Mouse (Mus musculus): ENCODE results near the gene Slc9a9. TPM values are rescaled to one million over a fixed set of nuclear protein-coding genes. Genes with fewer than 3 reads are reported as not detected.

Slc9a9 gene
- total and polyA plus RNA-seq, 2 experiments from 2014 or later = 6.0 to 6.7 TPM

DNA sequence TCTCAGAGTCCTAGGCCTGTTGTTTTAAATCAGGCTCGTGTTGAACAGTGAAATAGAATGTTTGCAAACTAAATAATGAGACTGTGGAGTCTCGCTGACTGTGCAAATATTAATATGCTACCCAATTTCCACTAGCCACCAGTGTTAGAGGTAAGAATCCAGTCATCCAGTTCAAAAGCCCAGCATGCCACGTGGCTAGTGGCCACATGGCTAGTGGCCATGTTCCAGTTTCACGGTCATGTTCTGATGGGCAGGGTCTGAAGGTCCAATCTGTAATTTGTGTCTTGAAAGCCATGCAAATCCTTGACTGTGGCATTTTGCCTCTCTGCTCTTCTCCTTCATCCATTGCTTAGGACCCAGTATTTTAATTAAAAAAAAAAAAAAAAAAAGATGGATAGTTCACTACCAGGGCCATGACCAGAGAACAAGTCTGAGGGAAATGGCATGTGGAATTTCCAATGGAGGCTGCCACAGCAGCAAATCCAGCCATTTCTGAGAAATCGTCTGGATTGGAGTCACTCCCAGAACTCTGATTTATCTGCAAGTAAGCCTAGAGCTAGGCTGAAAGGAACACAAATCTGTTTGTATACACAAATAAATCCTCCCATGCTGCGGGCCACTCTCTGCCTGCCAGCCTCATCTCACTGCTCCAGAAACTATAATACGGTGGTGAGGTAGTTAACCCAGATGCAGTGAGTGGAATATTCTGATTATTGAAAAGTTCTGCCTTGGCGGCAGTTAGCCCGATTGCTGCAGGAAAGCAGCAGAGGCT is 35.5 kb downstream of the Slc9a9 start:
- TF ChIP-seq CTCF (IDR thresholded peaks at IDR 0.05) = no peak
- 69% methylated on average over 9 of the region's 9 CpGs for WGBS

DNA sequence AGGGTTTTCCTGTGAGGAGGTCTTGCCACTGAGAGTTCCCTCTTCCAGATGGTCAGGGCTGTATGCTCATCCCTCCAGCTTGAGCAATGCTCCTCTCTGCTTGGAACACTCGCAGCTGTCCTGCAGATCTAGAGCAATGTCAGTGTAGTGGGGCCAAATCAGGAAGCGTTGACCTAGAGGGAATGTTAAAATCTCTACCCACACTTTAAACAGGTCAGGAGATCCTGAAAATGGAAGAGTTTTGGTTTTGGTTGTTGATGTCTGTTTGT is 36.0 kb downstream of the Slc9a9 start:
- H3K27ac ChIP-seq (ENCODE audit: low read depth, low read length) = no peak overlapping the region
- H3K4me3 ChIP-seq (ENCODE audit: low read depth, low read length) = no peak overlapping the region
- no peaks in the 10 kb centered on the region for H3K9me3 ChIP-seq (ENCODE audit: low read length)
- no peak for TF ChIP-seq CTCF (IDR thresholded peaks at IDR 0.05)
- DNase-seq (ENCODE audit: low spot score) (no peak), ATAC-seq (ENCODE audit: low FRiP score) (no peak)
- H3K4me1 ChIP-seq (ENCODE audit: insufficient read depth, low read length) = no peaks in the 10 kb centered on the region
- H3K4me2 ChIP-seq (ENCODE audit: low read depth, low read length, poor library complexity, severe bottlenecking) = no peak overlapping the region
- H3K9ac ChIP-seq (replicated peaks; ENCODE audit: low read length, poor library complexity, severe bottlenecking) = no peak overlapping the region
- no peaks in the 10 kb centered on the region for H3K27me3 ChIP-seq (ENCODE audit: insufficient read depth, low read length)
- no peaks in the 10 kb centered on the region for H3K36me3 ChIP-seq (ENCODE audit: insufficient read depth, low read length)
- 80% methylated on average over 2 of the region's 2 CpGs for WGBS

More for the DNA sequence above, 35.5 kb downstream of the Slc9a9 start:
- Histone ChIP-seq H3K4me1 (ENCODE audit: insufficient read depth, low read length) (no peaks in the 10 kb centered on the region), H3K4me2 (ENCODE audit: low read depth, low read length, poor library complexity, severe bottlenecking) (no peak overlapping the region), H3K9ac (replicated peaks; ENCODE audit: low read length, poor library complexity, severe bottlenecking) (no peak overlapping the region), H3K36me3 (ENCODE audit: insufficient read depth, low read length) (no peaks in the 10 kb centered on the region), H3K9me3 (ENCODE audit: low read length) (no peaks in the 10 kb centered on the region), H3K27me3 (ENCODE audit: insufficient read depth, low read length) (no peaks in the 10 kb centered on the region), H3K27ac (ENCODE audit: low read depth, low read length) (no peak overlapping the region), H3K4me3 (ENCODE audit: low read depth, low read length) (no peak overlapping the region)
- DNase-seq (ENCODE audit: low spot score) (peak; percentile 35), ATAC-seq (ENCODE audit: low FRiP score) (no peak)

GRCm38 (mm10) chr9:94712084-94712483 is 42.4 kb downstream of the Slc9a9 start:
- Histone ChIP-seq H3K27ac (ENCODE audit: low read depth, low read length) (no peak overlapping the region), H3K9me3 (ENCODE audit: low read length) (no peaks in the 10 kb centered on the region), H3K36me3 (ENCODE audit: insufficient read depth, low read length) (no peaks in the 10 kb centered on the region), H3K4me1 (ENCODE audit: insufficient read depth, low read length) (no peaks in the 10 kb centered on the region), H3K27me3 (ENCODE audit: insufficient read depth, low read length) (no peaks in the 10 kb centered on the region), H3K9ac (replicated peaks; ENCODE audit: low read length, poor library complexity, severe bottlenecking) (no peak overlapping the region), H3K4me2 (ENCODE audit: low read depth, low read length, poor library complexity, severe bottlenecking) (no peak overlapping the region), H3K4me3 (ENCODE audit: low read depth, low read length) (no peak overlapping the region)
- WGBS = 92% methylated on average over 5 of the region's 5 CpGs
- DNase-seq (ENCODE audit: low spot score) (no peak), ATAC-seq (ENCODE audit: low FRiP score) (no peak)
- peak; percentile 52 for TF ChIP-seq CTCF (IDR thresholded peaks at IDR 0.05)

DNA sequence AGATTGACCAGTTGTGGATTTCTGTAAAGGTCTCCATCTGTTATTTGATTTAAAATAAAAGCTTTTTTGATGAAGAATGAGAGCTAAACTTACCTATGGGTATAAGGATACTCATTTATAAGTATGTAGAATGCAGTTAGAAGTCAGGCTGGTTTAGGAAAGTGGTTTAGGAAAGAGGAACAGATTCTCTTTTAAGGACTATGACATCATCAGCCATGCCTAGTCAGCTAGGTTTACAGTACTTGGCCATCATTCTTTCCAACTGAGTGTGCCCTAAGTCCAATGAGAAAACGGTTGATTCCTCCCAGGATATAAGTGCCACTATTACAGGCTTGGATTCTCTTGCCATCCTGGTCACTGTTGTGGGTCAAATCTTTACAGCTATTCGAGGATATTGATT is 47.0 kb downstream of the Slc9a9 start:
- Histone ChIP-seq H3K4me2 (ENCODE audit: low read depth, low read length, poor library complexity, severe bottlenecking) (no peak overlapping the region), H3K36me3 (ENCODE audit: insufficient read depth, low read length) (no peaks in the 10 kb centered on the region), H3K9ac (replicated peaks; ENCODE audit: low read length, poor library complexity, severe bottlenecking) (no peak overlapping the region), H3K27ac (ENCODE audit: low read depth, low read length) (no peak overlapping the region), H3K4me1 (ENCODE audit: insufficient read depth, low read length) (no peaks in the 10 kb centered on the region), H3K9me3 (ENCODE audit: low read length) (no peaks in the 10 kb centered on the region), H3K4me3 (ENCODE audit: low read depth, low read length) (no peak overlapping the region), H3K27me3 (ENCODE audit: insufficient read depth, low read length) (no peaks in the 10 kb centered on the region)
- DNase-seq (ENCODE audit: low spot score) (no peak), ATAC-seq (ENCODE audit: low FRiP score) (no peak)
- no peak for TF ChIP-seq CTCF (IDR thresholded peaks at IDR 0.05)
- WGBS = 77% methylated on average over 2 of the region's 2 CpGs

GRCm38 (mm10) chr9:94723631-94724030 is 53.9 kb downstream of the Slc9a9 start:
- ATAC-seq (ENCODE audit: low FRiP score) = no peak
- no peak for TF ChIP-seq CTCF (IDR thresholded peaks at IDR 0.05)

GRCm38 (mm10) chr9:94725121-94725520 is 55.4 kb downstream of the Slc9a9 start:
- WGBS = 86% methylated on average over 5 of the region's 5 CpGs
- Histone ChIP-seq H3K9ac (replicated peaks; ENCODE audit: low read length, poor library complexity, severe bottlenecking) (no peak overlapping the region), H3K27me3 (ENCODE audit: insufficient read depth, low read length) (no peaks in the 10 kb centered on the region), H3K9me3 (ENCODE audit: low read length) (no peaks in the 10 kb centered on the region), H3K4me3 (ENCODE audit: low read depth, low read length) (no peak overlapping the region), H3K36me3 (ENCODE audit: insufficient read depth, low read length) (no peaks in the 10 kb centered on the region), H3K27ac (ENCODE audit: low read depth, low read length) (no peak overlapping the region), H3K4me2 (ENCODE audit: low read depth, low read length, poor library complexity, severe bottlenecking) (no peak overlapping the region), H3K4me1 (ENCODE audit: insufficient read depth, low read length) (no peaks in the 10 kb centered on the region)
- TF ChIP-seq CTCF (IDR thresholded peaks at IDR 0.05) = no peak
- no peak for DNase-seq (ENCODE audit: low spot score)
- no peak for ATAC-seq (ENCODE audit: low FRiP score)

More at GRCm38 (mm10) chr9:94723631-94724030, 53.9 kb downstream of the Slc9a9 start:
- Histone ChIP-seq H3K4me1 (ENCODE audit: insufficient read depth, low read length) (no peaks in the 10 kb centered on the region), H3K9me3 (ENCODE audit: low read length) (no peaks in the 10 kb centered on the region), H3K27me3 (ENCODE audit: insufficient read depth, low read length) (no peaks in the 10 kb centered on the region), H3K9ac (replicated peaks; ENCODE audit: low read length, poor library complexity, severe bottlenecking) (no peak overlapping the region), H3K4me3 (ENCODE audit: low read depth, low read length) (no peak overlapping the region), H3K36me3 (ENCODE audit: insufficient read depth, low read length) (no peaks in the 10 kb centered on the region), H3K4me2 (ENCODE audit: low read depth, low read length, poor library complexity, severe bottlenecking) (no peak overlapping the region), H3K27ac (ENCODE audit: low read depth, low read length) (no peak overlapping the region)
- WGBS = 64% methylated on average over 2 of the region's 2 CpGs
- DNase-seq (ENCODE audit: low spot score) = no peak
